Mouse (Mus musculus): Measurements from ENCODE around the gene Lima1. TPM values are rescaled to one million over a fixed set of nuclear protein-coding genes. Genes with fewer than 3 reads are reported as not detected.

Lima1 gene
- polyA plus RNA-seq, 1 experiment: 140 TPM

DNA sequence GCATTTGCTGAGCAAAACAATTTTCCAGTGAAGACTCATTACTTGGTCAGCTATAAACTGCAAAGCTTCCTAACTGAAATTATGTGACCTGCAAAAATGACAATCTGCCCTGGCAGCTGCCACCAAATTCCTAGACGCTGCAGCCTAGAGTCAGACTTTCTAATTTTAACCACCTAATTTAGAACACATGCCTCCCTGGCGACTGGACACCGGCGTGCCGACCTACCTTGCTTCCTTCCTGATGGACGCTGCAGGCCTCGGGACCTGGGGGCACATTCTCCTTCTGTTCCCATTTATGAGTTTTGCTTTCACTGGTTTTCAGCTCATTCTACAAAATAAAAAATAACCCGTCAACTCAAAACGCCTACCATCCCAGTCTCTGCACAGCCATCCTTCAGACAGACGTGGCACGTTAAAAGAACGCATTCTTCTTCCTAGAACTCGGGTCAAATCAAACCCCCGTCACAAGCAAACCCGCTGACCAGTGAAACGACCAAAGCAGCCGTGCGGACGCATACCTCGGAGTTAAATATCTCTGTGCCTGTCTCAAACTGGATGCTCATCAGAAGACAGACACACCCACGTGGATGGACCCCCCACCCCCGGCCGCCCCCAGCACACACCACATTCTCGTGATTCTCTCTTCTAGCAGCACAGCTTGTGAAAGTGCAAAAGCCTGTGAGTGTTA, 73.2 kb downstream of the Lima1 start:
- peaks cover 72% of the 10 kb centered on the region for H3K36me3 ChIP-seq (ENCODE audit: control insufficient read depth, insufficient read depth)
- no peak overlapping the region for H3ac ChIP-seq (ENCODE audit: control insufficient read depth, insufficient read length)

DNA sequence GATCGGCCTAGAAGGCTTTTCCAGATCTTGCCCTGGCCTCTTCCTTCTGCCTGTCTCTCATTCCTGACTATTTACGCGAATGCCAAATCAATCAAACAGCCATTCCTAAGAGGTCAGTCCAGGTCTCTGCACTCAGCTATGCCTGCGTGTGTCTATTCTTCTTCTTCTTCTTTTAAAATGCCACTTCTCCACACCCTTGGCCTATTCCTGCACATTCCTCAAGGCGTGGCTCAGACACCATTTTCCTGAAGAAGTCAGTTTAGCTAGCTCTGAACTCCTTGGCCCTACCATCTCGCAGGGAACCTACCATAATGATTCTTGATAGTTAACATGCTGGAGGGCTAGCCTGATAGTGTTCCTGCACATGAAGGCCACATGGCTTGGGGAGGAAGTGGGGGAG, 75.5 kb downstream of the Lima1 start:
- Histone ChIP-seq H3K4me3 (no peak overlapping the region), H3K36me3 (ENCODE audit: control insufficient read depth, insufficient read depth) (peaks cover 64% of the 10 kb centered on the region), H3K27me3 (ENCODE audit: control insufficient read depth, insufficient read depth, insufficient read length) (no peaks in the 10 kb centered on the region), H3K4me2 (ENCODE audit: low read depth) (no peak overlapping the region), H3K79me2 (ENCODE audit: control insufficient read depth, insufficient read depth) (peaks cover 17% of the 10 kb centered on the region), H3ac (ENCODE audit: control insufficient read depth, insufficient read length) (no peak overlapping the region)
- TF ChIP-seq MYOG (IDR thresholded peaks at IDR 0.05; ENCODE audit: control insufficient read depth in 1 of 3, insufficient read depth in 1 of 3, insufficient read length in 2 of 3, low read depth in 2 of 3) (no peak), REST (IDR thresholded peaks at IDR 0.05; ENCODE audit: insufficient read depth, insufficient read length) (no peak), POLR2AphosphoS2 (IDR thresholded peaks at IDR 0.05; ENCODE audit: insufficient read length, low read depth) (no peak), TCF3 (IDR thresholded peaks at IDR 0.05; ENCODE audit: insufficient read length, low read depth) (no peak), MAX (IDR thresholded peaks at IDR 0.05; ENCODE audit: low read depth) (no peak), TCF12 (IDR thresholded peaks at IDR 0.05; ENCODE audit: insufficient read depth, poor library complexity, severe bottlenecking) (no peak), CEBPB (IDR thresholded peaks at IDR 0.05; ENCODE audit: insufficient read depth, poor library complexity, severe bottlenecking) (no peak)

More for the DNA sequence above, 73.2 kb downstream of the Lima1 start:
- TF ChIP-seq MYOD1 (IDR thresholded peaks at IDR 0.05; ENCODE audit: control insufficient read depth in 1 of 3, insufficient read length in 2 of 3, low read depth in 2 of 3) (peak; percentile 36 to 63 (median 40)), TCF12 (IDR thresholded peaks at IDR 0.05; ENCODE audit: insufficient read depth, poor library complexity, severe bottlenecking) (peak; percentile 54), CEBPB (IDR thresholded peaks at IDR 0.05; ENCODE audit: insufficient read depth, poor library complexity, severe bottlenecking) (no peak), POLR2AphosphoS2 (IDR thresholded peaks at IDR 0.05; ENCODE audit: insufficient read length, low read depth) (no peak), E2F4 (IDR thresholded peaks at IDR 0.05; ENCODE audit: insufficient read depth) (no peak), MAX (IDR thresholded peaks at IDR 0.05; ENCODE audit: low read depth) (no peak), MYOG (IDR thresholded peaks at IDR 0.05; ENCODE audit: control insufficient read depth in 1 of 3, insufficient read depth in 1 of 3, insufficient read length in 2 of 3, low read depth in 2 of 3) (peak in 2 of 3 experiments; percentile 71 to 92), USF1 (IDR thresholded peaks at IDR 0.05; ENCODE audit: low read depth) (peak; percentile 8), SRF (IDR thresholded peaks at IDR 0.05; ENCODE audit: control insufficient read depth, insufficient read length, low read depth) (no peak), POLR2A (IDR thresholded peaks at IDR 0.05; ENCODE audit: insufficient read length, low read depth) (no peak), TCF3 (IDR thresholded peaks at IDR 0.05; ENCODE audit: insufficient read length, low read depth) (no peak), REST (IDR thresholded peaks at IDR 0.05; ENCODE audit: insufficient read depth, insufficient read length) (no peak)
- Histone ChIP-seq H3K27me3 (ENCODE audit: control insufficient read depth, insufficient read depth, insufficient read length) (no peaks in the 10 kb centered on the region), H3K79me2 (ENCODE audit: control insufficient read depth, insufficient read depth) (peaks cover 35% of the 10 kb centered on the region), H3K4me3 (no peak overlapping the region), H3K4me2 (ENCODE audit: low read depth) (peak overlapping the region; percentile 49)

GRCm38 (mm10) chr15:99797898-99798297, 77.4 kb downstream of the Lima1 start:
- peaks cover 71% of the 10 kb centered on the region for H3K36me3 ChIP-seq (ENCODE audit: control insufficient read depth, insufficient read depth)
- TF ChIP-seq MYOD1 (IDR thresholded peaks at IDR 0.05; ENCODE audit: control insufficient read depth in 1 of 3, insufficient read length in 2 of 3, low read depth in 2 of 3) (no peak), E2F4 (IDR thresholded peaks at IDR 0.05; ENCODE audit: insufficient read depth) (no peak), TCF12 (IDR thresholded peaks at IDR 0.05; ENCODE audit: insufficient read depth, poor library complexity, severe bottlenecking) (no peak), SRF (IDR thresholded peaks at IDR 0.05; ENCODE audit: control insufficient read depth, insufficient read length, low read depth) (no peak), POLR2A (IDR thresholded peaks at IDR 0.05; ENCODE audit: insufficient read length, low read depth) (no peak), CEBPB (IDR thresholded peaks at IDR 0.05; ENCODE audit: insufficient read depth, poor library complexity, severe bottlenecking) (no peak), MYOG (IDR thresholded peaks at IDR 0.05; ENCODE audit: control insufficient read depth in 1 of 3, insufficient read depth in 1 of 3, insufficient read length in 2 of 3, low read depth in 2 of 3) (no peak), MAX (IDR thresholded peaks at IDR 0.05; ENCODE audit: low read depth) (no peak), USF1 (IDR thresholded peaks at IDR 0.05; ENCODE audit: low read depth) (no peak), REST (IDR thresholded peaks at IDR 0.05; ENCODE audit: insufficient read depth, insufficient read length) (no peak), TCF3 (IDR thresholded peaks at IDR 0.05; ENCODE audit: insufficient read length, low read depth) (no peak), POLR2AphosphoS2 (IDR thresholded peaks at IDR 0.05; ENCODE audit: insufficient read length, low read depth) (no peak)
- H3K4me3 ChIP-seq: no peak overlapping the region
- no peaks in the 10 kb centered on the region for H3K27me3 ChIP-seq (ENCODE audit: control insufficient read depth, insufficient read depth, insufficient read length)
- H3K79me2 ChIP-seq (ENCODE audit: control insufficient read depth, insufficient read depth): peaks cover 9% of the 10 kb centered on the region
- H3K4me2 ChIP-seq (ENCODE audit: low read depth): no peak overlapping the region
- no peak overlapping the region for H3ac ChIP-seq (ENCODE audit: control insufficient read depth, insufficient read length)

- TF ChIP-seq TCF12 (IDR thresholded peaks at IDR 0.05; ENCODE audit: insufficient read depth, poor library complexity, severe bottlenecking) (peak; percentile 94), MYOD1 (IDR thresholded peaks at IDR 0.05; ENCODE audit: control insufficient read depth in 1 of 3, insufficient read length in 2 of 3, low read depth in 2 of 3) (peak; percentile 67 to 96 (median 87)), USF1 (IDR thresholded peaks at IDR 0.05; ENCODE audit: low read depth) (no peak), POLR2AphosphoS2 (IDR thresholded peaks at IDR 0.05; ENCODE audit: insufficient read length, low read depth) (no peak), TCF3 (IDR thresholded peaks at IDR 0.05; ENCODE audit: insufficient read length, low read depth) (peak; percentile 40), MAX (IDR thresholded peaks at IDR 0.05; ENCODE audit: low read depth) (no peak), POLR2A (IDR thresholded peaks at IDR 0.05; ENCODE audit: insufficient read length, low read depth) (no peak), REST (IDR thresholded peaks at IDR 0.05; ENCODE audit: insufficient read depth, insufficient read length) (no peak), CEBPB (IDR thresholded peaks at IDR 0.05; ENCODE audit: insufficient read depth, poor library complexity, severe bottlenecking) (no peak), MYOG (IDR thresholded peaks at IDR 0.05; ENCODE audit: control insufficient read depth in 1 of 3, insufficient read depth in 1 of 3, insufficient read length in 2 of 3, low read depth in 2 of 3) (peak in 2 of 3 experiments; percentile 75 to 99), E2F4 (IDR thresholded peaks at IDR 0.05; ENCODE audit: insufficient read depth) (no peak), SRF (IDR thresholded peaks at IDR 0.05; ENCODE audit: control insufficient read depth, insufficient read length, low read depth) (no peak)
- Histone ChIP-seq H3ac (ENCODE audit: control insufficient read depth, insufficient read length) (no peak overlapping the region), H3K27me3 (ENCODE audit: control insufficient read depth, insufficient read depth, insufficient read length) (no peaks in the 10 kb centered on the region), H3K79me2 (ENCODE audit: control insufficient read depth, insufficient read depth) (peaks cover 6% of the 10 kb centered on the region), H3K4me3 (no peak overlapping the region), H3K4me2 (ENCODE audit: low read depth) (no peak overlapping the region), H3K36me3 (ENCODE audit: control insufficient read depth, insufficient read depth) (peaks cover 75% of the 10 kb centered on the region)
Observed at GRCm38 (mm10) chr15:99796735-99797134, 78.5 kb downstream of the Lima1 start.
